Mouse (Mus musculus) neural tube, embryonic 12.5 days (tissue): ENCODE data around the gene Rnf44. TPM values are rescaled to one million over a fixed set of nuclear protein-coding genes. Genes with fewer than 3 reads are reported as not detected.

Experiments
- ATAC-seq: fragments of 200-750 bp; cut with Nextera tagmentation; 2 replicates; pipeline ENCODE4 v1.8.0; 2017; ENCODE audit warnings: low read depth, mild to moderate bottlenecking, moderate TSS enrichment, moderate library complexity; ENCODE audit not compliant: low FRiP score
- H3K27ac ChIP-seq: fragments of 300-500 bp; sonication (generic); 2 replicates; pipeline ENCODE4 v1.5.1; 2016
- H3K27me3 ChIP-seq: fragments of 300-500 bp; sonication (generic); replicated peaks from 2 replicates; pipeline ENCODE4 v1.6.1; 2016; ENCODE audit warnings: mild to moderate bottlenecking
- H3K36me3 ChIP-seq: fragments of 300-500 bp; sonication (generic); 2 replicates; pipeline ENCODE4 v1.6.1; 2016; ENCODE audit warnings: mild to moderate bottlenecking
- H3K4me1 ChIP-seq: fragments of 300-500 bp; sonication (generic); 2 replicates; pipeline ENCODE4 v1.6.1; 2016
- H3K4me2 ChIP-seq: fragments of 300-500 bp; sonication (generic); replicated peaks from 2 replicates; pipeline ENCODE4 v1.6.1; 2016; ENCODE audit warnings: mild to moderate bottlenecking
- H3K4me3 ChIP-seq: fragments of 300-500 bp; sonication (generic); 2 replicates; pipeline ENCODE4 v1.5.1; 2016
- H3K9ac ChIP-seq: fragments of 300-500 bp; sonication (generic); 2 replicates; pipeline ENCODE4 v1.6.1; 2016; ENCODE audit warnings: mild to moderate bottlenecking
- H3K9me3 ChIP-seq: fragments of 300-500 bp; sonication (generic); 2 replicates; pipeline ENCODE4 v1.6.1; 2016; ENCODE audit warnings: mild to moderate bottlenecking
- WGBS: fragments of 180-500 bp; shearing (Covaris S2); methylation state at CpG from one replicate; pipeline ENCODE4 v1.1.7; 2016; 5-methylcytosine and 5-hydroxymethylcytosine counted together
- polyA plus RNA-seq: library from polyadenylated mRNA; unstranded; fragments of >200 nt; fragmentation: Nextera tagmentation; extraction: Ambion mirVana; gene quantifications from 2 replicates; pipeline ENCODE4 v1.2.1, GENCODE M21; 2016

Gene Rnf44
- polyA plus RNA-seq = 105 and 116 TPM in 2 replicates

- Histone ChIP-seq H3K4me3 (peak within 1 kb of the TSS; percentile 98), H3K36me3 (no peaks in the 10 kb centered on the region), H3K4me2 (peak within 1 kb of the TSS; percentile 96), H3K4me1 (peaks cover 24% of the 10 kb centered on the region), H3K9ac (peak within 1 kb of the TSS; percentile 96), H3K9me3 (no peaks in the 10 kb centered on the region), H3K27ac (peak within 1 kb of the TSS; percentile 79), H3K27me3 (no peaks in the 10 kb centered on the region)
- WGBS = under 1% methylated on average over 85 of the region's 92 CpGs
- peak; percentile 98 for ATAC-seq
Measured at GRCm38 (mm10) chr13:54693558-54694347, at the start of gene Rnf44. Rnf44 (minus strand) TSS chr13:54693907.

GRCm38 (mm10) chr13:54738213-54738601 lies 44.5 kb upstream of the Rnf44 start:
- H3K27ac ChIP-seq = no peak overlapping the region
- H3K4me1 ChIP-seq = peaks cover 12% of the 10 kb centered on the region; the same call in 1 of the 2 replicates
- H3K27me3 ChIP-seq = peaks cover 45% of the 10 kb centered on the region
- H3K4me2 ChIP-seq = peak overlapping the region; percentile 53
- H3K4me3 ChIP-seq = peak overlapping the region; percentile 25
- H3K36me3 ChIP-seq = peaks cover 42% of the 10 kb centered on the region
- WGBS = 4% methylated on average over 34 of the region's 34 CpGs
- H3K9me3 ChIP-seq = no peaks in the 10 kb centered on the region
- 0 out of 2 replicates have a peak overlapping the region, but pooled peaks have one; percentile 38 for H3K9ac ChIP-seq
- ATAC-seq = no peak

GRCm38 (mm10) chr13:54737488-54738212 lies 43.9 kb upstream of the Rnf44 start:
- peak overlapping the region; percentile 53 for H3K4me2 ChIP-seq
- peaks cover 45% of the 10 kb centered on the region for H3K27me3 ChIP-seq
- H3K9ac ChIP-seq = peak overlapping the region; percentile 38; the same call in 1 of the 2 replicates
- no peak overlapping the region for H3K27ac ChIP-seq
- no peaks in the 10 kb centered on the region for H3K9me3 ChIP-seq
- peak overlapping the region; percentile 25 for H3K4me3 ChIP-seq
- peaks cover 42% of the 10 kb centered on the region for H3K36me3 ChIP-seq
- peak; percentile 23; the same call in 1 of the 2 replicates for ATAC-seq
- WGBS = 2% methylated on average over 86 of the region's 87 CpGs
- peaks cover 12% of the 10 kb centered on the region; the same call in 1 of the 2 replicates for H3K4me1 ChIP-seq

- no peak for ATAC-seq
- peaks cover 12% of the 10 kb centered on the region; the same call in 1 of the 2 replicates for H3K4me1 ChIP-seq
- H3K9ac ChIP-seq = no peak overlapping the region
- H3K27ac ChIP-seq = no peak overlapping the region
- peak overlapping the region; percentile 53; the same call in 1 of the 2 replicates for H3K4me2 ChIP-seq
- H3K9me3 ChIP-seq = no peaks in the 10 kb centered on the region
- no peak overlapping the region for H3K4me3 ChIP-seq
- 33% methylated on average over 3 of the region's 3 CpGs for WGBS
- H3K27me3 ChIP-seq = peaks cover 45% of the 10 kb centered on the region
- peaks cover 42% of the 10 kb centered on the region for H3K36me3 ChIP-seq
Measured at GRCm38 (mm10) chr13:54736931-54737330, 43.2 kb upstream of the Rnf44 start.

- Histone ChIP-seq H3K9me3 (peaks cover 3% of the 10 kb centered on the region; the same call in 1 of the 2 replicates), H3K4me3 (no peak overlapping the region), H3K4me1 (no peaks in the 10 kb centered on the region), H3K27ac (no peak overlapping the region), H3K4me2 (no peak overlapping the region), H3K27me3 (no peaks in the 10 kb centered on the region), H3K9ac (no peak overlapping the region), H3K36me3 (no peaks in the 10 kb centered on the region)
- WGBS = 74% methylated on average over 11 of the region's 11 CpGs
- ATAC-seq = no peak
Measured at GRCm38 (mm10) chr13:54726131-54726530, 32.4 kb upstream of the Rnf44 start.

GRCm38 (mm10) chr13:54723143-54723542 lies 29.4 kb upstream of the Rnf44 start:
- Histone ChIP-seq H3K4me3 (no peak overlapping the region), H3K4me1 (no peaks in the 10 kb centered on the region), H3K4me2 (no peak overlapping the region), H3K27me3 (no peaks in the 10 kb centered on the region), H3K9ac (no peak overlapping the region), H3K36me3 (no peaks in the 10 kb centered on the region), H3K9me3 (peaks cover 3% of the 10 kb centered on the region; the same call in 1 of the 2 replicates), H3K27ac (no peak overlapping the region)
- 91% methylated on average over 3 of the region's 3 CpGs for WGBS
- ATAC-seq = no peak

GRCm38 (mm10) chr13:54716916-54717315 lies 23.2 kb upstream of the Rnf44 start:
- Histone ChIP-seq H3K9ac (no peak overlapping the region), H3K27ac (no peak overlapping the region), H3K4me1 (peaks cover 7% of the 10 kb centered on the region; the same call in 1 of the 2 replicates), H3K9me3 (no peaks in the 10 kb centered on the region), H3K4me2 (no peak overlapping the region), H3K27me3 (peaks cover 8% of the 10 kb centered on the region; the same call in 1 of the 2 replicates), H3K4me3 (no peak overlapping the region), H3K36me3 (no peaks in the 10 kb centered on the region)
- 1% methylated on average over 5 of the region's 5 CpGs for WGBS
- ATAC-seq = peak; percentile 48

GRCm38 (mm10) chr13:54714996-54715395 lies 21.3 kb upstream of the Rnf44 start:
- WGBS = 80% methylated on average over 10 of the region's 10 CpGs
- no peak overlapping the region for H3K27ac ChIP-seq

GRCm38 (mm10) chr13:54714393-54714792 lies 20.7 kb upstream of the Rnf44 start:
- Histone ChIP-seq H3K4me1 (peaks cover 7% of the 10 kb centered on the region; the same call in 1 of the 2 replicates), H3K27me3 (peaks cover 8% of the 10 kb centered on the region; the same call in 1 of the 2 replicates), H3K4me3 (no peak overlapping the region), H3K9me3 (no peaks in the 10 kb centered on the region), H3K36me3 (no peaks in the 10 kb centered on the region), H3K9ac (no peak overlapping the region), H3K27ac (no peak overlapping the region), H3K4me2 (no peak overlapping the region)
- no peak for ATAC-seq
- 44% methylated on average over 4 of the region's 4 CpGs for WGBS

More at GRCm38 (mm10) chr13:54714996-54715395, 21.3 kb upstream of the Rnf44 start:
- ATAC-seq = no peak
- Histone ChIP-seq H3K36me3 (no peaks in the 10 kb centered on the region), H3K9ac (no peak overlapping the region), H3K9me3 (no peaks in the 10 kb centered on the region), H3K27me3 (peaks cover 8% of the 10 kb centered on the region; the same call in 1 of the 2 replicates), H3K4me2 (no peak overlapping the region), H3K4me3 (no peak overlapping the region), H3K4me1 (peaks cover 7% of the 10 kb centered on the region; the same call in 1 of the 2 replicates)

- Histone ChIP-seq H3K27ac (no peak overlapping the region), H3K4me1 (no peaks in the 10 kb centered on the region), H3K9me3 (no peaks in the 10 kb centered on the region), H3K4me3 (no peak overlapping the region), H3K27me3 (peaks cover 11% of the 10 kb centered on the region; the same call in 1 of the 2 replicates), H3K4me2 (no peak overlapping the region), H3K36me3 (no peaks in the 10 kb centered on the region), H3K9ac (no peak overlapping the region)
- no peak for ATAC-seq
- WGBS = 82% methylated on average over 3 of the region's 3 CpGs
Measured at GRCm38 (mm10) chr13:54710866-54711265, 17.2 kb upstream of the Rnf44 start.

GRCm38 (mm10) chr13:54704890-54705289 lies 11.2 kb upstream of the Rnf44 start:
- Histone ChIP-seq H3K27ac (no peak overlapping the region), H3K4me1 (no peaks in the 10 kb centered on the region), H3K27me3 (0 out of 2 replicates have a peak, but pooled peaks cover 4% of the 10 kb centered on the region), H3K36me3 (no peaks in the 10 kb centered on the region), H3K4me2 (no peak overlapping the region), H3K9ac (no peak overlapping the region), H3K9me3 (no peaks in the 10 kb centered on the region), H3K4me3 (no peak overlapping the region)
- ATAC-seq = no peak
- whole genome bisulfite sequencing = 55% methylated on average over 6 of the region's 6 CpGs

GRCm38 (mm10) chr13:54702507-54702906 lies 8.8 kb upstream of the Rnf44 start:
- 69% methylated on average over 7 of the region's 7 CpGs for WGBS
- H3K9me3 ChIP-seq = no peaks in the 10 kb centered on the region

More at GRCm38 (mm10) chr13:54702507-54702906, 8.8 kb upstream of the Rnf44 start:
- Histone ChIP-seq H3K27me3 (no peaks in the 10 kb centered on the region), H3K4me1 (no peaks in the 10 kb centered on the region), H3K4me2 (no peak overlapping the region), H3K4me3 (no peak overlapping the region), H3K9ac (no peak overlapping the region), H3K27ac (no peak overlapping the region), H3K36me3 (no peaks in the 10 kb centered on the region)
- ATAC-seq = no peak
